Mouse (Mus musculus) cortical plate, adult 2 months (tissue): ENCODE measurements around the gene Taok2. TPM values are rescaled to one million over a fixed set of nuclear protein-coding genes. Genes with fewer than 3 reads are reported as not detected.
A peak's percentile ranks its signal among the peaks of the same experiment; 100 is the strongest.
"Not testable (repeated sequence)": the region's sequence is repeated elsewhere in the genome, so short reads cannot be mapped to it uniquely, and the experiment has no call there.

ENCODE experiments used
- H3K27ac ChIP-seq: fragments of 200-500 bp; 2 replicates; pipeline ENCODE4 v1.5.1; 2012; ENCODE audit warnings: low read length, control low read depth, inconsistent platforms; ENCODE audit not compliant: insufficient read depth
- H3K4me1 ChIP-seq: fragments of 200-500 bp; 2 replicates; pipeline ENCODE4 v1.6.1; 2011; ENCODE audit warnings: low read length; ENCODE audit not compliant: control insufficient read depth, insufficient read depth
- H3K4me3 ChIP-seq: fragments of 200-500 bp; 2 replicates; pipeline ENCODE4 v1.5.1; 2011; ENCODE audit warnings: mild to moderate bottlenecking, low read length, control low read depth; ENCODE audit not compliant: insufficient read depth
- CTCF ChIP-seq: fragments of 200-500 bp; IDR thresholded peaks from 2 replicates; pipeline ENCODE4 v1.5.1; 2011; ENCODE audit warnings: mild to moderate bottlenecking, control low read depth, low read length; ENCODE audit not compliant: insufficient read depth; ENCODE audit errors: extremely low read depth
- POLR2A ChIP-seq: fragments of 200-500 bp; IDR thresholded peaks from 2 replicates; pipeline ENCODE4 v1.6.1; 2011; ENCODE audit warnings: mild to moderate bottlenecking, low read length, control low read depth; ENCODE audit not compliant: insufficient read depth; ENCODE audit errors: extremely low read depth
- polyA plus RNA-seq: library from polyadenylated mRNA; depleted of rRNA; stranded (reverse); fragments of >200 nt; gene quantifications from 2 replicates; pipeline ENCODE4 v1.2.3, GENCODE M21; 2012; rRNA removed

Taok2 gene
- polyA plus RNA-seq, result 103 and 104 TPM in 2 replicates

DNA sequence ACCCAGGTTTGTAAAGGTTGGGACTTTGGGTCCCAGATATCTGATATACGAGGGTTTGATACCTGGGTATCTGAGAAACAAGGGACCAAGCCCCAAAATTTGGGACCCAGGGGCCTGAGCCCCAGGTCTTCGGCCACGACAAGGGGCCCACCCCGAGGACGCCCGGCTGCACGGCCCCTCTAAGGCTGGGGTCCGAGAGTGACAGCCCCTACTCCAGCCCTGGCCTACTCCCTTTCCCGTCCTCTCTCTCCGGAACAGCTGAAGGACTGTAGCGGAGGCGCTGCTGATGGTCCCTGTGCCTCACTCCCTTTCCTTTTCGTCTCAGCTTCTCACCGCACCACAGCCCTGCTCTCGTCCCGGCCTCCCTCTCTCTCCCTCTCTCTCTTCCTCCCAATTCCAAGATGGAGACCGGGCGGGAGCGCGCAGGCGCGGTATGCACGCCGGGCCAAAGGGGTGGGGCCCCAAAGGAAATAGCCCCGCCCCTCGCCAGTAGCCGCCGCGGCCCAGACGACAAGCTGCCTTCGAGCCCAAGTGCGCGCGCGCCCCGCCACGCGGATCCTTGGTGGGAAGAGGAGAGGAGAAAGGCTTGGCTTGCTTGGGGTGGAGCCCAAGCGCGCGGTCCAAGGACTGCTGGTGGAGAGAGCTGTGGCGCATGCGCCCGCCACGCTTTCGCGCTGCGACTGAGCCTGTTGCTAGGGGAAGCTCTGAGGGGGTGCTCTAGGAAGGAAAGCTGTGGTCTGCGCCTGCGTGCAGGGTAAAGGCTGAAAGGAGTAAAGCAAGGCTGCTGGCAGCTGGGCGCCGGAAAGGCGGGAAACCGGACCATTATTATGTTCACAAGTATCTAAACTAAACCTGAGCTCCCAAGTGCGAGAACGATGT is at the start of gene Taok2:
Gene Taok2, minus strand, starts transcription at position 418 of the 879 bp plus-strand sequence.
- H3K4me1 ChIP-seq, result peaks cover 9% of the 10 kb centered on the region
- H3K27ac ChIP-seq, result peak within 1 kb of the TSS; percentile 62
- TF ChIP-seq CTCF (no peak), POLR2A (peak; percentile 96)

DNA sequence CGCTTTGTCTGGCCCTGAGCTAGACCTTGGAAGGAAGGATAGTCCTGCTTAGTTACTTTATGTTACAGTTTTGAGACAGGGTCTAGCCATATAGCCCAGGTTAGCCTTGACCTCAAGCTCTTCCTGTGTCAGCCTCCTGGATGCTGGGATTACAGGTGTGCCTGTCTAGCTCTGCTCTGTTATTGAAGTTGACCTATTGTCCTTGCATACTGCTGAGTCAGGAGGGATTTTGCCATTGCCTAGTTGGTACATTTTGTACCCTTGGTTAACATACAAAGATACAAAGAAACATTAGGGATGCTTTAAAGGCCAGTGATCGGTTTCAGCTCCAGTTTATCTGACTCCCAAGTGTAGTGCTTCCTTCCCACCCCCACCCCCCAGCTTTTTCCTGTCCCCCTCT is 48.1 kb upstream of the Taok2 start:
- H3K4me3 ChIP-seq, result no peak overlapping the region
- no peak for TF ChIP-seq CTCF
- TF ChIP-seq POLR2A, result no peak
- H3K4me1 ChIP-seq, result 0 out of 2 replicates have a peak, but pooled peaks cover 1% of the 10 kb centered on the region
- H3K27ac ChIP-seq, result no peak overlapping the region

More for the DNA sequence above, at the start of gene Taok2:
- peak within 1 kb of the TSS; percentile 76 for H3K4me3 ChIP-seq

DNA sequence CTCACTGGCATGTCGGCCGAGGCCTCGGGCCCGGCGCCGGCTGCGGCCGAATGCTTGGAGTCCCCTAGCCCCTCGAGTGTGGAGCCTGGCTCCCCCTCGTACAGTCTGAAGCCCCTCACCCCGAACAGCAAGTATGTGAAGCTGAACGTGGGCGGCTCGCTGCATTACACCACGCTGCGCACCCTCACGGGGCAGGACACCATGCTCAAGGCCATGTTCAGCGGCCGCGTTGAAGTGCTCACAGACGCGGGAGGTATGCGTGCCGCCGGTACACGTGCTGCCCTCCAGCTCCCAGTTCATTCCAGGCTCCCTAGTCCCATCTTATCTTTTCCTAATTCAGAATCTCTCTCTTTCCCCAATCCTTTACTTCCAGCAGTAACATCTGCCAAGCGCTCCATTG is 44.5 kb upstream of the Taok2 start:
- no peak for TF ChIP-seq POLR2A
- TF ChIP-seq CTCF, result no peak
- Histone ChIP-seq H3K4me1 (0 out of 2 replicates have a peak, but pooled peaks cover 1% of the 10 kb centered on the region), H3K27ac (peak overlapping the region; percentile 48), H3K4me3 (peak overlapping the region; percentile 93)

DNA sequence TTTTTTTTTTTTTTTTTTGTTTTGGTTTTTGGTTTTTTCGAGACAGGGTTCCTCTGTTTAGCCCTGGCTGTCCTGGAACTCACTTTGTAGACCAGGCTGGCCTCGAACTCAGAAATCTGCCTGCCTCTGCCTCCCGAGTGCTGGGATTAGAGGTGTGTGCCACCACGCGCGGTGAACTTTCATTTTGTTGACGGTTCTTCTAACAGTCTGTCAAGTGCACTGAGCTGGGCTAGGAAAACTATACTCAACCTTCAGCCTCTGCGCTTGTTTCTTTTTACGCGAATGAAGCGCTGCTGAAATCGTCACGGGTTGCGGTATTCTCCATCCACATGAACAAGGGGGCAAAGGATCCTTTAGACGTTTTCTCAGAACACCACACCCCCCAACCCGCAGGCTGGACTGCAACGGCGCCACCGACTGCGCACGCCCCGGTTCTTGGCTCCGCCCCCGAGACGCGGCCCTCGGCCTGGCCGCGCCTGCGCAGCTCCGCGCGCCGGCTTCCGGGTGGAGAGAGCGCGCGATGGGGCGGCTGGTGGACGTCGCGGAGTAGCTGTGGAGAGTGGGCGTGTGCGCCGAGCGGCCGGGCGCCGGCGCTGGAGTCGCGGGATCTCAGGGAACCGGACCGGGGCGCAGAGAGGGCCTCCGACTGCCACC is 44.0 kb upstream of the Taok2 start, which contains the start of gene Kctd13:
Gene Kctd13, plus strand, starts transcription at position 496 of the 654 bp plus-strand sequence.
- H3K4me3 ChIP-seq, result peak within 1 kb of the TSS; percentile 93
- H3K27ac ChIP-seq, result peak within 1 kb of the TSS; percentile 48
- TF ChIP-seq CTCF (no peak), POLR2A (peak; percentile 62; the same call in 1 of the 2 replicates)
- 0 out of 2 replicates have a peak, but pooled peaks cover 1% of the 10 kb centered on the region for H3K4me1 ChIP-seq

DNA sequence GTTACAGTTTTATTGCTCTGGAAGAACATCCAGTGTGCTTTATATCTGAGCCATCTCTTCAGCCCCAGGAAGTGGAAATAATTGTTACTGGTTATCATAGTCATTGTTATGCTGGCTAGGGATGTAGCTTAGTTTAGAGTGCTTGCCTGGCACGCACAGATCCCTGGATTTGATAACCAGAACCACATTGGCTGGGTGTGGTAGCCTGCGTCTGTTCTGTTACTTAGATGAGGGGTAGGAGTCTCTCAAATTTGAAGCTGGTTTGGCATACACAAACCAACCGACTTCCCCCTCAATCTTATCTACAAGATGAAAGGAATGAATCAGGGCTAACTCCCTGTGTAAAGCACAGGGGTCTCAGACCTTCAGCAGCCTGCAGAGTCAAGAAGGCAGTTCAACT is 41.8 kb upstream of the Taok2 start:
- Histone ChIP-seq H3K27ac (no peak overlapping the region), H3K4me1 (0 out of 2 replicates have a peak, but pooled peaks cover 1% of the 10 kb centered on the region), H3K4me3 (no peak overlapping the region)
- no peak for TF ChIP-seq POLR2A
- TF ChIP-seq CTCF, result no peak

DNA sequence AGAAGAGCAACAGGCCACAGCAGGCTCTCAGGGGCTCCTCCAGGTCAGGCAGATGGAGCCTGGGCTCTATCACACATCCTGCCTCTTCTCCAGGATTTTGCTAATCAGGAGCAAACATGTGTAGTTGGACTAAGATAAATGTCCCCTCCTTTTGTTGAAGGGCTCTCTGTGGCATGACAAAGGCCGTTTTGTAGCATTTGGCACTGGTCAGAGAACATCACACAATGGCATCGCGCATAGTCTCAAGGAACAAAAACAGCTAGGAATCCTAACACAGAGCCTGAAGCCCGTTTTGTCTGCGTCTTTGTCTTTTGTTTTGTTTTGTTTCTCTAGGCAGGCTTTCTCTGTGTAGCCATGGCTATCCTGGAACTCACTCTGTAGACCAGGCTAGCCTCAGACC is 39.5 kb upstream of the Taok2 start:
- Histone ChIP-seq H3K27ac (peak overlapping the region; percentile 63; the same call in 1 of the 2 replicates), H3K4me1 (no peaks in the 10 kb centered on the region), H3K4me3 (no peak overlapping the region)
- TF ChIP-seq POLR2A (no peak), CTCF (no peak)

DNA sequence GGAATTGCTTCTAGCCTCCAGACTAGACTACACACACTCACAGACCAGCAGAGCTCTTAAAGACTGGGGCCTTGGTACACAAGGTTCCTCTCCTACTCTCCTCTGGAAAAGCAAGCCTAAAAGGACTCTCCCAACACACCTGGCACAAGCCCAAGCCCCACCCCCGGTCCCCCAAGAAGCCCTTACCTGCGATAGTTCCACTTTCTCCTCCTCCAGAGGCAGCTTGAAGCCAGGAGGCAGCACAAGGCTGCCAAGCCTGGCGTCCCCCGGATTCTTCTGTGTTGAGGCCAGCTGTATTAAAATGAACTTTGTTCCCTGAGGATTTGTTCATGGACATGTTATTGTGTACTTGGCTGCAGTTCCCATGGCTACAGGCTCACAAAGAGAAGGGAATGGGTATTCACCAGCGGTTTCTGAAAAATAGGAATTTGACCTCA is 38.1 kb upstream of the Taok2 start, which contains the start of gene Tmem219:
Gene Tmem219, minus strand, starts transcription at position 294 of the 437 bp plus-strand sequence.
- peak within 1 kb of the TSS; percentile 63 for H3K27ac ChIP-seq
- TF ChIP-seq POLR2A (no peak), CTCF (no peak)
- no peaks in the 10 kb centered on the region for H3K4me1 ChIP-seq
- H3K4me3 ChIP-seq, result no peak within 1 kb of the TSS

DNA sequence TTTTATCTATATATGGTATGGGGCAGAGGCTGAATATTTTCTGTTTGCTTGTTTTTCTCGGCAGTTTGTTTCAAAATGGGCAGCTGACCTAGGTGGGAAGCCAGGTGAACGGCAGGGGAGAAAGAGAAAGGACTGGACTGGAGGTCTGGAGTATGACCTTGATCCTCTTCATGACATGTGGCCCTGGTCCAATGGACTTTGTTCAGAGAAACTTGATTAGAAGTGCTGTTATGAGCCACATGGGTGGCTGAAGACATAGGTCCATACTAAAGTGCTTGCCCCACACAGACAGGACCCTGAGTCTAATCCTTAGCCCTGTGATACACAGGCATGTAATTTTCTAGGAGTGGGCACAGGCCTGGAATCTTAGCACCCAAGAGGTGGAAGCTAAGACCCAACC is 37.1 kb upstream of the Taok2 start:
- no peak overlapping the region for H3K4me3 ChIP-seq
- TF ChIP-seq POLR2A (no peak), CTCF (no peak)
- peak overlapping the region; percentile 15; the same call in 1 of the 2 replicates for H3K27ac ChIP-seq
- no peaks in the 10 kb centered on the region for H3K4me1 ChIP-seq

DNA sequence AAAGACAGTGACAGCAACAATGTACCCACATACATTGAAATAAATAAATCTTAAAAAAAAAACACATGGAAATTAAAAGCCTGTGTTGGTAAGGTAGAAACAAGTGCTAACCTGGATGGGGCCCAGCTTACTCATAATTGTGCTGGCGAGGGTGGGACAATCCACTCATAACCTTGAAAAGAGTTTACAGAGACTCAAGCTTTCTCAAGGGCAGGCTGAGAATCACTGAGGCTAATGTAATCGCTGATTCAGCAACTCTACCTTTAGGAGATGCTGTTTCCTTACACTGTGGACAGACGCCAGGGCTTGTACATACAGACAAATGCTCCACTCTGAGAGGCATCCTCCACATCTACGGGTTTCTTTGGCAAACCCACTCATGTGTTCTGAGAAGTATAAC is 35.5 kb upstream of the Taok2 start:
- no peaks in the 10 kb centered on the region for H3K4me1 ChIP-seq
- no peak overlapping the region for H3K4me3 ChIP-seq
- no peak overlapping the region for H3K27ac ChIP-seq
- TF ChIP-seq POLR2A (no peak), CTCF (no peak)

DNA sequence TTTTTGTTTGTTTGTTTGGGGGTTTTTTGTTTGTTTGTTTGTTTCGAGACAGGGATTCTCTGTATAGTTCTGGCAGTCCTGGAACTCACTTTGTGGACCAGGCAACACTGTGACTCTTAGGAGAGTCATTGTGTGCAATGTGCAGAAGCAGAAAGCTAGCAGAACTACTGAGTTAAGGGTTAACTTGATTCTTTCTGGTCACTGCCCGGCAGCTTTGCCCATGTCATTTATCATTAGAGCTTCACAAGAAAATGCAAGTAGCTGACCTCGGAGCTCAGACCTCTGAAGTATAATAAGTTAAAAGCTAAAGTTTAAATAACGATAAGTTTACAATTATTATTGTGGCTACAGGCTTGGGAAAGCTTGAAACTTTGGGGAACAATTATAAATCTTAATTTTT is 33.9 kb upstream of the Taok2 start:
- not testable (repeated sequence) for H3K4me3 ChIP-seq, H3K27ac ChIP-seq, H3K4me1 ChIP-seq
